In the genomic region with DNA sequence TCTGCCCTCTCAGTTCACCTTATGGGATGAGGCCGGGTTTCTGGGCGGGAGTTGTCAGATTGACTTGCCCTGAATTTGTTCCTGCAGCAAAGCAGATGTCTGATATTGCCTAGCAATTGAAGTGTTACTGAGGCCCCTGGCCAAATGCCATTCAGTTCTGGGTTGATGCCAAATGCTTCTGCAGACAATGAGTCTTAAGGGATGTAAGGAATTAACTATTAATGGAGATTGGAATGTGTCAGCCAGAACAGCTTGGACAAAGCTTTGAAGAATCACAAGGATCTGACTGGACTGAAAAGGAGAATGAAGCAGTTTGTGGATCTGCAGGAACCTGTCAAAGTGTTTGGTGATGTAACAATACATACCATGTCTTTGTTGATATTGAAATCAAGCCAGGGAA, we compare ENCODE assay signal across 10 mouse cellular contexts.
DNase-seq lines count a peak whose midpoint lies in the region; ATAC-seq lines count a peak whose summit lies in the region.
"Had no signal": no experiment of that assay in that cellular context is flagged by ENCODE, and none has a peak within 500 bp of the region (broad histone marks: within the 10 kb centered on the region; RNA-seq: fewer than 3 reads in every experiment).

No protein-coding gene starts in this region.

- WGBS in limb, embryonic 13.5 days = 47% methylated on average over 2 of the region's 2 CpGs
- WGBS in limb, embryonic 10.5 days = 72% methylated on average over 2 of the region's 2 CpGs

- H3K9ac ChIP-seq in limb, embryonic 13.5 days = no peak overlapping the region
- H3K9ac ChIP-seq: embryonic facial prominence, embryonic 13.5 days had no signal

- 0 out of 2 replicates have a peak, but pooled peaks have one; percentile 24 for ATAC-seq in limb, embryonic 13.5 days (ENCODE audit: low FRiP score, low read depth)
- no peak for ATAC-seq in frontal cortex, adult (ENCODE audit: low TSS enrichment)

- H3K4me2 ChIP-seq in limb, embryonic 13.5 days (replicated peaks) = no peak overlapping the region
- H3K4me2 ChIP-seq: embryonic facial prominence, embryonic 13.5 days had no signal

- no peaks in the 10 kb centered on the region for H3K36me3 ChIP-seq in limb, embryonic 13.5 days
- H3K36me3 ChIP-seq in limb, embryonic 10.5 days = no peaks in the 10 kb centered on the region
- H3K36me3 ChIP-seq: embryonic facial prominence, embryonic 13.5 days had no signal

- H3K27me3 ChIP-seq in limb, embryonic 13.5 days = no peaks in the 10 kb centered on the region
- H3K27me3 ChIP-seq in limb, embryonic 10.5 days (ENCODE audit: low read depth, poor library complexity, severe bottlenecking) = no peaks in the 10 kb centered on the region
- H3K27me3 ChIP-seq: embryonic facial prominence, embryonic 13.5 days had no signal

- no peak overlapping the region for H3K4me3 ChIP-seq in limb, embryonic 13.5 days
- no peak overlapping the region for H3K4me3 ChIP-seq in limb, embryonic 10.5 days
- H3K4me3 ChIP-seq: embryonic facial prominence, embryonic 13.5 days had no signal

- no peaks in the 10 kb centered on the region for H3K4me1 ChIP-seq in limb, embryonic 13.5 days
- H3K4me1 ChIP-seq in limb, embryonic 10.5 days = no peaks in the 10 kb centered on the region
- H3K4me1 ChIP-seq: embryonic facial prominence, embryonic 13.5 days had no signal

- no peak overlapping the region for H3K27ac ChIP-seq in limb, embryonic 13.5 days
- no peak overlapping the region for H3K27ac ChIP-seq in limb, embryonic 10.5 days
- H3K27ac ChIP-seq: embryonic facial prominence, embryonic 13.5 days; macrophage had no signal

- H3K9me3 ChIP-seq in limb, embryonic 13.5 days = no peaks in the 10 kb centered on the region
- H3K9me3 ChIP-seq in limb, embryonic 10.5 days (replicated peaks) = no peaks in the 10 kb centered on the region
- H3K9me3 ChIP-seq: embryonic facial prominence, embryonic 13.5 days had no signal

- peak; percentile 0 for DNase-seq in cerebellum, adult 8-10 months
- no peak for DNase-seq in cerebellum, adult 11 months
- no peak for DNase-seq in limb, embryonic 10.5 days (ENCODE audit: low spot score)
- DNase-seq in heart, adult 8-10 months (ENCODE audit: low spot score) = peak; percentile 22
- peak; percentile 28 for DNase-seq in lung, postnatal 14 days
- no peak for DNase-seq in embryo, embryonic 10 days (ENCODE audit: low spot score)

Comparison
In these comparisons a context has a peak if more than half of its experiments do, and no peak if none do; other contexts are left out.
1. DNase-seq: peak in cerebellum, adult 8-10 months (single experiment), heart, adult 8-10 months (single experiment) and lung, postnatal 14 days (single experiment); none in cerebellum, adult 11 months (single experiment), limb, embryonic 10.5 days (single experiment) and embryo, embryonic 10 days (single experiment).